Mouse (Mus musculus) liver, embryonic 11.5 days (tissue): ENCODE results near the gene Etv2. TPM values are rescaled to one million over a fixed set of nuclear protein-coding genes. Genes with fewer than 3 reads are reported as not detected.

Source experiments
- ATAC-seq: fragments of 200-750 bp; cut with Nextera tagmentation; replicated peaks from 2 replicates; pipeline ENCODE4 v1.8.0; 2017; ENCODE audit warnings: moderate number of reproducible peaks, mild to moderate bottlenecking, moderate TSS enrichment, moderate library complexity; ENCODE audit not compliant: low FRiP score
- DNase-seq: peaks from one replicate; pipeline ENCODE4 v3.0.0-alpha.2; 2017; ENCODE audit warnings: low spot score
- H3K27ac ChIP-seq: fragments of 300-500 bp; sonication (generic); 2 replicates; pipeline ENCODE4 v1.5.1; 2014; ENCODE audit warnings: mild to moderate bottlenecking, low read depth, low read length, control low read depth
- H3K27me3 ChIP-seq: fragments of 300-500 bp; sonication (generic); replicated peaks from 2 replicates; pipeline ENCODE4 v1.6.1; 2014; ENCODE audit warnings: low read length, mixed read lengths; ENCODE audit not compliant: control insufficient read depth, insufficient read depth
- H3K36me3 ChIP-seq: fragments of 300-500 bp; sonication (generic); 2 replicates; pipeline ENCODE4 v1.6.1; 2014; ENCODE audit warnings: mild to moderate bottlenecking, low read length, moderate library complexity, mixed read lengths; ENCODE audit not compliant: control insufficient read depth, insufficient read depth
- H3K4me1 ChIP-seq: fragments of 300-500 bp; sonication (generic); replicated peaks from 2 replicates; pipeline ENCODE4 v1.6.1; 2014; ENCODE audit warnings: low read length, mixed read lengths; ENCODE audit not compliant: control insufficient read depth, insufficient read depth
- H3K4me2 ChIP-seq: fragments of 300-500 bp; sonication (generic); 2 replicates; pipeline ENCODE4 v1.6.1; 2014; ENCODE audit warnings: mild to moderate bottlenecking, control low read depth, moderate library complexity
- H3K4me3 ChIP-seq: fragments of 300-500 bp; sonication (generic); 2 replicates; pipeline ENCODE4 v1.5.1; 2014; ENCODE audit warnings: low read depth, low read length, control low read depth
- H3K9ac ChIP-seq: fragments of 300-500 bp; sonication (generic); 2 replicates; pipeline ENCODE4 v1.6.1; 2014; ENCODE audit warnings: low read depth, low read length, control low read depth
- H3K9me3 ChIP-seq: fragments of 300-500 bp; sonication (generic); 2 replicates; pipeline ENCODE4 v1.6.1; 2016; ENCODE audit warnings: low read length, inconsistent platforms, mixed read lengths; ENCODE audit not compliant: control insufficient read depth
- WGBS: fragments of 180-500 bp; shearing (Covaris S2); extraction: QIAGEN DNeasy Blood & Tissue Kit; methylation state at CpG from one replicate; pipeline ENCODE4 v1.1.7; 2014; 5-methylcytosine and 5-hydroxymethylcytosine counted together
- polyA plus RNA-seq: library from polyadenylated mRNA; unstranded; fragments of >200 nt; fragmentation: Nextera tagmentation; extraction: Ambion mirVana; gene quantifications from 2 replicates; pipeline ENCODE4 v1.2.1, GENCODE M21; 2014

Gene Etv2
- 0.16 and 0.17 TPM in 2 replicates for polyA plus RNA-seq

- H3K27me3 ChIP-seq = peaks cover 42% of the 10 kb centered on the region
Observed at GRCm38 (mm10) chr7:30635752-30636151, at the start of gene Etv2. Gene Etv2, minus strand, starts transcription at chr7:30635852.

GRCm38 (mm10) chr7:30683425-30683824 is 47.8 kb upstream of the Etv2 start:
- Histone ChIP-seq H3K27ac (no peak overlapping the region), H3K4me3 (no peak overlapping the region), H3K9me3 (no peaks in the 10 kb centered on the region), H3K4me1 (no peaks in the 10 kb centered on the region), H3K4me2 (no peak overlapping the region), H3K36me3 (no peaks in the 10 kb centered on the region), H3K9ac (no peak overlapping the region), H3K27me3 (no peaks in the 10 kb centered on the region)
- DNase-seq = no peak
- 44% methylated on average over 2 of the region's 2 CpGs for WGBS
- ATAC-seq = no peak

More at GRCm38 (mm10) chr7:30635752-30636151, at the start of gene Etv2:
- 0 out of 2 replicates have a peak within 1 kb of the TSS, but pooled peaks have one; percentile 5 for H3K9ac ChIP-seq
- no peak within 1 kb of the TSS for H3K27ac ChIP-seq
- peaks cover 3% of the 10 kb centered on the region; the same call in 1 of the 2 replicates for H3K36me3 ChIP-seq
- H3K4me2 ChIP-seq = peak within 1 kb of the TSS; percentile 68
- H3K4me3 ChIP-seq = peak within 1 kb of the TSS; percentile 38
- WGBS = 5% methylated on average over 5 of the region's 5 CpGs
- ATAC-seq (no peak), DNase-seq (no peak)
- peaks cover 21% of the 10 kb centered on the region; the same call in 1 of the 2 replicates for H3K4me1 ChIP-seq
- no peaks in the 10 kb centered on the region for H3K9me3 ChIP-seq

DNA sequence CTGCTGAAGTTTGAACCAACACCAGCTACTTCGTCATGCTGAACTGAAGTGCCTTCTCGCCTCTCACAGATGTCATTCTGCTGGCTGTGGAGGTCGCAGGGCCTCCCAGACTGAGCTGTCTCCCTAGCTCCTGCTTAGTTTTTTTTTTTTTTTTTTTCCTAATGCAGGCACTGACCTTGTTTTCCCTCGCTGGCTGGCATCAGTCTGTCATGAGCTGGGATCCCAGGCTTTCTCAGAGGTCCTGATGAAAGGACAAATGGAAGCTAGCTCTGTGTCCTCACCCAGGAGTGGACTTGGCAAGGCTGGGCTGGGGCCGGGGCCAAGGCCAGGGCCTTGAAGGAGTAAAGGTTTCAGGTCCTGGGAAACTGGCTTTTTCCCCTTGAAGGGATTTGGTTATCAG is 46.2 kb upstream of the Etv2 start:
- H3K36me3 ChIP-seq = no peaks in the 10 kb centered on the region
- DNase-seq (no peak), ATAC-seq (no peak)
- no peak overlapping the region for H3K4me2 ChIP-seq
- no peaks in the 10 kb centered on the region for H3K9me3 ChIP-seq
- WGBS = 68% methylated on average over 5 of the region's 5 CpGs
- H3K27me3 ChIP-seq = no peaks in the 10 kb centered on the region
- H3K4me1 ChIP-seq = no peaks in the 10 kb centered on the region
- H3K27ac ChIP-seq = no peak overlapping the region
- no peak overlapping the region for H3K4me3 ChIP-seq
- no peak overlapping the region for H3K9ac ChIP-seq

GRCm38 (mm10) chr7:30678263-30678975 is 42.8 kb upstream of the Etv2 start:
- 72% methylated on average over 5 of the region's 5 CpGs for WGBS
- H3K9ac ChIP-seq = no peak overlapping the region
- no peaks in the 10 kb centered on the region for H3K4me1 ChIP-seq

GRCm38 (mm10) chr7:30671480-30671879 is 35.8 kb upstream of the Etv2 start, which contains the start of gene Pmis2:
Gene Pmis2, minus strand, starts transcription at chr7:30671605.
- Histone ChIP-seq H3K4me1 (no peaks in the 10 kb centered on the region), H3K9ac (no peak within 1 kb of the TSS)
- ATAC-seq = no peak

More at GRCm38 (mm10) chr7:30678263-30678975, 42.8 kb upstream of the Etv2 start:
- Histone ChIP-seq H3K36me3 (no peaks in the 10 kb centered on the region), H3K27ac (no peak overlapping the region), H3K4me2 (no peak overlapping the region), H3K27me3 (no peaks in the 10 kb centered on the region), H3K9me3 (no peaks in the 10 kb centered on the region), H3K4me3 (no peak overlapping the region)
- DNase-seq = no peak
- no peak for ATAC-seq

GRCm38 (mm10) chr7:30669229-30669628 is 33.6 kb upstream of the Etv2 start:
- Histone ChIP-seq H3K9ac (no peak overlapping the region), H3K27ac (no peak overlapping the region), H3K36me3 (no peaks in the 10 kb centered on the region), H3K27me3 (no peaks in the 10 kb centered on the region; the same call in 1 of the 2 replicates), H3K4me1 (peaks cover 3% of the 10 kb centered on the region; the same call in 1 of the 2 replicates), H3K4me3 (no peak overlapping the region), H3K9me3 (no peaks in the 10 kb centered on the region), H3K4me2 (no peak overlapping the region)
- 20% methylated on average over 3 of the region's 3 CpGs for WGBS
- no peak for ATAC-seq
- DNase-seq = no peak

More at GRCm38 (mm10) chr7:30671480-30671879, 35.8 kb upstream of the Etv2 start, which contains the start of gene Pmis2:
- Histone ChIP-seq H3K4me3 (no peak within 1 kb of the TSS), H3K27me3 (no peaks in the 10 kb centered on the region; the same call in 1 of the 2 replicates), H3K4me2 (no peak within 1 kb of the TSS), H3K36me3 (no peaks in the 10 kb centered on the region), H3K27ac (no peak within 1 kb of the TSS), H3K9me3 (no peaks in the 10 kb centered on the region)
- 61% methylated on average over 9 of the region's 9 CpGs for WGBS
- DNase-seq = no peak

DNA sequence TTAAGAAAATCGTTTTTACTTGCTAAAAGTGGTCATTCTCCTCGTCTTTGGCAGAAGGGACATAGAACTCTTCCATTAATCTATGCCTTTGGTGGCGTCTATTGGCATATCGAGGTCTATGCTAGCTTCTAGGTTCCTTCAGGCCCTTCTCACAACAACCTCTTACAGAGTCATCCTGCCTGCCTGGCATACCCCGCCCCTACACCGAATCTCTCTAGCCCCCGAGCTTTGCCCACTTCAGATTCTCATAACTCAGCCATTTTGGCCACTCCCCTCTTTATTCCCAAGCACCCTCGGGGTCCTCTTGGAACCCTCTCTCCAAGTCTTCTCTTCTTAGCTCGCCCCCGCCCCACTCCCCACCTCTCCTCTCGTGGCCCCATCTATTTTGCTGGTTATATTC is 29.7 kb upstream of the Etv2 start:
- Histone ChIP-seq H3K9me3 (no peaks in the 10 kb centered on the region), H3K4me3 (peak overlapping the region; percentile 83), H3K27ac (no peak overlapping the region), H3K4me1 (peaks cover 3% of the 10 kb centered on the region; the same call in 1 of the 2 replicates), H3K36me3 (peaks cover 14% of the 10 kb centered on the region), H3K9ac (peak overlapping the region; percentile 93), H3K4me2 (peak overlapping the region; percentile 95), H3K27me3 (no peaks in the 10 kb centered on the region; the same call in 1 of the 2 replicates)
- peak; percentile 26; the same call in 1 of the 2 replicates for ATAC-seq
- 7% methylated on average over 11 of the region's 11 CpGs for WGBS
- no peak for DNase-seq

DNA sequence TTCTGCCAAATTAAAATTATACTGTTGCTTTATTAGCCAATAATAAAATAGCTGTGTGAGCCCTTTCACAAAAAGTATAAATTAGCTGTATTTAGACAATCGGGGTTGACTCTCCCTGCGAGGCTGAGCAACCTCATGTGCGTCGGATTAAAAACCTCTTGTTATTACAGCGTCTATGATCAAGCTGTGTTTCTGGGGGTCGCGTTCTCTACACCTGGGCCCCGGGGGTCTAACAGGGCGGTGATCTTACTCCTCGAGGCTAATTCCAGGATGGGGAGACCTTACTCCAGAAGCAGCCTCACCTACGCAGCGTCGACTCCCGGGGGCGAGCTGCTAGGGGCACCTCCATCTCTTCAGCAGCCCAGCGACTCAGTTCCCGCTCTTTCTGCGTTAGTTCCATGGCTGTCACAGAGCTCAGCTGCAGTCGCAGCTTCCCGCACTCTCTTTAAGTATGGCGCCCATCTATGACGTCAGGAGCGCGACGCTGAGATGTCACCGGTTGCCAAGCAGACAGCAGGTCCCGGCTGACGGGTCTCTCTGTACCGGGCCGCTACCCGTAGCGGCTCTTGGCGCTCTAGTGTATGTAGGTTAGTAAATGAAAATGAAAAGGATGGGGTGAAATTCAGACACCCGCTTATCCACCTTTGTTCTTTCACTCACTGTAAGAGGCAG is 29.0 kb upstream of the Etv2 start, which contains the start of gene Haus5:
Haus5 (minus strand) TSS at position 466 of the 672 bp plus-strand sequence.
- Histone ChIP-seq H3K4me3 (peak within 1 kb of the TSS; percentile 83), H3K9ac (peak within 1 kb of the TSS; percentile 93), H3K27ac (peak within 1 kb of the TSS; percentile 52), H3K9me3 (no peaks in the 10 kb centered on the region), H3K4me1 (peaks cover 3% of the 10 kb centered on the region; the same call in 1 of the 2 replicates), H3K36me3 (peaks cover 18% of the 10 kb centered on the region), H3K27me3 (no peaks in the 10 kb centered on the region; the same call in 1 of the 2 replicates), H3K4me2 (peak within 1 kb of the TSS; percentile 95)
- ATAC-seq (peak; percentile 90), DNase-seq (peak; percentile 90)
- WGBS = 1% methylated on average over 34 of the region's 34 CpGs
